Mouse (Mus musculus) mesoderm, embryonic 11.5 days (tissue): ENCODE results near the gene Zbtb34.

Experiments
- DNase-seq: peaks from one replicate; pipeline ENCODE4 v3.0.0-alpha.2; 2012; ENCODE audit warnings: low read depth, low spot score

Zbtb34 gene

DNA sequence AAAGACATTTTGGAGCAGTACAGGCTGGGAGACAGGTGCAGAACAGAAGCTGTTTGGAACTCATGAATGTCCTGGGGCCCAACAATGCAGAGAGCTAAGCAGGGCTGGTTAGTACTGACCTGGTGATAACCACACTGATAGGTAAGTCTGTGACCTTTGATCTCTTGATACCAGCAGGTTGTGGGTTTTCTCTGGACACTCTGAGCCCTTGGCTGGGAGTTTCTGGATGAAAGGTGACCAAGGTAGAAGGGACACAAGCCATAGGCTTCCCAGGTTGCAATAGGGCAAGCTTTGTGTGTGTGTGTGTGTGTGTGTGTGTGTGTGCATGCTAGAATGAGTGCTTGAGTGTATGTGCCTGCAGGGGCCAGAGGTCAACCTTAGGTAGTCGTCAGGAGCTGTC is 15.7 kb upstream of the Zbtb34 start:
- no peak for DNase-seq

DNA sequence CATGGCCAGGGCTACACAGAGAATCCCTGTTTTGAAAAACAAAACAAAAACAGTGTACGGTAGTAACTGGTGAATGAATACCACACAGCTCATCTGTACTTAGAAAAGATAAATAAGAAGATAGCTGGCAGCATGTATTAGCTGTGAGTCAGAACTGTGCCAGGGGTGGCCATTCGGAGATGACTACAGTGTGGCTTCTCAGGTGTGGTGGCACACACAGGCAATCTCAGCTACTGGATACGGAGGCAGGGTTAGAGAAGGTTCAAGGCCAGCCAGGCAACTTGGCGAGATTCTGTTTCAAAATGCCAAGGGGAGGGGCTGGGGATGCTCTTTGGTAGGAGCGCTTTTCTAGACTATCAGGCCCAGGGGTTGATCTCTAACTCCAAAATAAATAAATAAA is 14.6 kb upstream of the Zbtb34 start:
- no peak for DNase-seq

DNA sequence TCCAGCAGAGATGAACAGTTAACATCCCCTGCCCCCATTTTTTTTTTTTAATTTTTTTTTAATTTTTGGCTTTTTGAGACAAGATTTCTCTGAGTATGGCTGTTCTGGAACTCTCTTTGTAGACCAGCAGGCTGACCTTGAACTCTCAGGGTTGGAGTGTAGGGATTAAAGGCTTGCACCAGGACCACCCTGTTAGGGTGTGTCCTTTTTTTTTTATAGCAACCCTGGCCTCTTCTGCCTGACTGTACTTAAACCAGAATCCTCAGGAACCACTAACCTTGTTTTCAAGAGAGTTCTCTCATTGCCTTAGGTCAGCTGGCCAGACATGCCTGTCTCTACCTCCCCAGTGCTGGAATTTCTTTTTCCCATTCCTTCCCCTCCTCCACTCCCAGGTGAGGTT is 13.7 kb upstream of the Zbtb34 start:
- DNase-seq: no peak

DNA sequence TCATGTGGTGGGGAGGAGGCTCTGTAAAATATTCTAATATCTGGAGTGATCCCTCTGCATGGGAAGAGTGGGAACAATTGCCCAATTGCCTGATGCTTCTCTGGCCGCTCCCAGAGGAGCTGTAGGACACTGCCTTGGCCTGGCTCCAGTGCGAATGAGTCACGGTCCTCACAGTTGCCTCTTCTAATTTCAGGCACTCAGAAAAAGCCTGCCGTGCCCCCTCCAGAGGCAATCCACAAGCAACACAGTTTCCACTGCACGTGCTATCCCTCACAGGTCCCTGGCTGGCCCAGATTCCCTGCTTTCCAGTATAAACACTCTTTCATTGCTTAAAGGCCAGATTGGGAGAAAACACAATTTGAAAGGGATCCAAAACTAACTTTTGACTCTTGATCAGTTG is 13.2 kb upstream of the Zbtb34 start:
- DNase-seq: no peak

GRCm38 (mm10) chr2:33442701-33443100 is 11.6 kb upstream of the Zbtb34 start:
- no peak for DNase-seq

DNA sequence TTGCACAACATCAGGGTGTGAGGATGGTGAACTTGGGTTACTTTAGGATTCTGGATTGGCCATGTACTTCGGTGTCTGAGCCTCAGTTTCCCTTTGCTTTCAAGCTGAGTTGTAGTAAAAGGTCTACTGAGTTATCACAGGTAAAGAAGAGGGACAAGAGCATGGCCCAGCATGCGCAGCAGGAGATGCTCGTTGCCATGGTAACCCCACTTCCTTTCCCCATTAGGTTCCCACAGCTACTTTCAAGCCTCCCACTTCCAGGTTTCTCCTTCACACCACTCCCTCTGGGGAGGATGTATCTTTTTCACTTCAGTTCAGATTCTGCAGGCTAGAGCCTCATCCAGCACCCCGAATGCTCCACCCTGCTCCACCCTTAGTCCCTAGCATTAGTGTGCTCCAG is 9.8 kb upstream of the Zbtb34 start:
- DNase-seq: peak; percentile 38

- DNase-seq: no peak
These were observed 9.0 kb upstream of the Zbtb34 start for GRCm38 (mm10) chr2:33439980-33440670.

DNA sequence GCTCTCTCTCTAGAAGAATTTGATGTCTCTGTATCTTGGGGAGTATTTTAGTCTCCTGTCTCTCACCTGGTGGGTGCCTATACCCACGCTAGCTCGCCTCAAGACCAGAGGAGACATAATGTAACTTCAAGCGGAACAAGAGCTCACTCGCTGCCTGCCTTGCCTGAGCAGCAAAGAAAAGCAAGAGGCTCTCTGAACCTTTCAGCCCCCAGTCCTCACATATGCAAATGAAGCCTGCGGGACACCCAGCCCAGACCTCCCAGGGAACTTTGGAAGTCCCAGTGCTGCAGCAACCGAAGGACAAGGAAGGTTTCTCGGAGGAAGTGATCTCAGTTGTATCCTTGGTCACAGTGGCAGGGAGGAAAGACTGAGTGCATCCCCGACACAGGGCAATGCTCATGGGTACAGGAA is 8.4 kb upstream of the Zbtb34 start:
- DNase-seq: no peak

- DNase-seq: peak; percentile 68
These were observed 7.3 kb upstream of the Zbtb34 start for GRCm38 (mm10) chr2:33438377-33438776.

DNA sequence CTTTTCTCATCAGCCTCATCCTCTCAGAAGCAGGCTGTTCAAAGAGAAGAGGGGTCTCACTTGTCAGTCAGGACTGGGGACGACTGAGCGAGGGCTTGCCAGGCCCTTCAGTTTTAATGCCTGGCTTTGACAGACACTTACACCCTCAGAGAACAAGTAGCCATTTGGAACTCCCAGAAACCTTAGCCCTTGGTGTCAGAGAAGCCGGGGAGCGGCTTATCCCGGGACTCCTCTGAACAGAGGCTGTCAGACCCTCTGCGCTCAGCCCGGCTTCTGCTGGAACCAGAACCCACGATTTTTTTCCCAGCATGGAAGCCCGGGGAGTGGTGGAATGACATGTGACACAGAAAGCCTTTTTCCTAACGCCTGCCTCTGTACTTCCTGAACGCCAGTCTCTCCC is 6.1 kb upstream of the Zbtb34 start:
- DNase-seq: no peak

DNA sequence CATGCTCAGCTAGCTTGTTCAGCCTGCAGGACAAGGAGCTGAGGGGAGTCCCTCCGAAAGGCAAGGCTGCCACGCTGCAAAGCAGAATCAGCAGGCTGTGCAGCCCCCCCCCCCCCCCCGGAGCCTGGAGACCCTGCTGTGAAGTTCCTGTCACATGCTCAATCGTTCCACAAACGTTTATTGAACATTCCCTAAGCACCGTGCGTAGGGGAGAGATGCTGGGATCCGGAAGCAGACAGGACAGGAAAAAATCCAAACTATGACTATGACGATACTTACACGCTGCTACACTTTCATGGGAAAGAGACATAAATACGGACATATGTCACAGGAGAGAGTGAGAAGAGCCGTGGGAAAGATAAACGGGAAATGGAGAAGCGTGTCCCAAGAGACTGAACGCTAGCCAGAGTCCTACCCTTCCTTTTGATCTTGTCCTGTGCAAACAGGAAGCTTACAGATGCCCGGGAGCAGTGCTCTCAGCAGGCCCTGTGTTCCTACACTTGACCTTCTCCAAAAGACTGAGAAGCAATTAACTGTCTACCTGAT is 5.0 kb upstream of the Zbtb34 start:
- peak; percentile 46 for DNase-seq

GRCm38 (mm10) chr2:33435036-33435650 is 4.0 kb upstream of the Zbtb34 start:
- DNase-seq: no peak

DNA sequence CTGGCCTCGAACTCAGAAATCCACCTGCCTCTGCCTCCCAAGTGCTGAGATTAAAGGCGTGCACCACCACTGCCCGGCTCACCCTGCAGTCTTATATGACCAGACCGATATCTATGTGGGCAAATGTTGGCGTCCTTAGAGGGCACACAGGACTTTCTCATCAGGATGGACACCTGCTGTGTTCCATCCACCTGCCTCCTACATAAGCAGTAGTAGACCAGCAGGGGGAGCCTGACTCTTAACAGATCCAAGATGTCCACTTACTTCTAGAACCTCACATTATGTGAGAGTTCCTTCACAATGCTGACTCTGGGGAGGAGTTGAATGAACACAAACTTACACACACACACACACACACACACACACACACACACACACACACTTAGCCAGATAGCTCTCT is 1.8 kb upstream of the Zbtb34 start:
- DNase-seq: peak; percentile 66

DNA sequence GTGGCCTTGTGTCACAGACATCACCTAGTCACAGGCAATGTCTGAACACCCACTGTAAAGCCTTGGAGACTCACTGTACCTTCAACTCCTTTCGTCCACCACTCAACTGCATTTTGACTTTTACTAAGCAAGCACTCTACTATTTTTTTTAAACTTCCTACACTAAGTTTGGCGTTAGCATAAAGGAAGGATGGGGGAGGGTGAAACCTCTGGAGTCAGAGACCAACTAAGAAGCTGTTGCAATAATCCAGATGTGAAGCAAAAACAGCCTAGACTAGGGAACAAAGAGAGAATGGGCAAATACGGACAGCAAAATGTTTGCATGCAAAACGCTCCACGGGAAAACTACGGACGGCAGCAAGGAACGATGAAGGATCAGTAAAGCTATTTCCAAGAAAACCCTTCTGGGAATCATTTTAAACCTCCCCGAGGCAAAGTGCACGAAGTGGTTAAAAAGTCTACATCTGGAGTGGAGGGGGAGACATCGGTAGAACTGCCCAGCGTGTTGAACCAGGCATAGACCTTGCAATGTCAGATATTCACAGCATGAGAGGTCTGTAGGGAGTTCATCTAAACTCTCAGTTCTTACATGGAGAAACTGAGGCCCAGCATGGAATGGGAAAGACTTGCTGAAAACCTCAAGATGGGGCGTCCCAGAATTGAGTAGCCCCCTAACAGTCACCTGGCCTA is 898 bp downstream of the Zbtb34 start:
- DNase-seq: no peak

DNA sequence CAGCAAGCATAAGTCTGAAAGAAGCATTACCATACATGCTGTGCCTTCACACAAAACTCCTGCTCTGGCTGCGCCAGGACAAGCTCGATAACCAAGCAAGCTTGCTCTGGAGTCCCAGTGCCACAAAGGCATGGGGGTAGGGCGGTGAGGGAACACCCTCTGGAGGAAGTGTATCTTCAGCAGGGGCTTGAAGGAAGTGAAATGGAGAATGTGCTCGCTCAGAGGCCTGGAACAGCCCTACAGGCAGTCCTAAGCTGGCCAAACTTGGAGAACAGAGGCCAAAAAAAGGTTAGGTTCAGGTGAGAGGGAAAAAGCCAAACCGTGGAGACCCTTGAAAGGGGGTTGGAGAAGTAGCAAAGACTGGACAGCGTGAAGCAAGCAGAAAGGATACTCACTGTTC is 1.8 kb downstream of the Zbtb34 start:
- no peak for DNase-seq

GRCm38 (mm10) chr2:33426640-33427398 is 4.3 kb downstream of the Zbtb34 start:
- DNase-seq: no peak

DNA sequence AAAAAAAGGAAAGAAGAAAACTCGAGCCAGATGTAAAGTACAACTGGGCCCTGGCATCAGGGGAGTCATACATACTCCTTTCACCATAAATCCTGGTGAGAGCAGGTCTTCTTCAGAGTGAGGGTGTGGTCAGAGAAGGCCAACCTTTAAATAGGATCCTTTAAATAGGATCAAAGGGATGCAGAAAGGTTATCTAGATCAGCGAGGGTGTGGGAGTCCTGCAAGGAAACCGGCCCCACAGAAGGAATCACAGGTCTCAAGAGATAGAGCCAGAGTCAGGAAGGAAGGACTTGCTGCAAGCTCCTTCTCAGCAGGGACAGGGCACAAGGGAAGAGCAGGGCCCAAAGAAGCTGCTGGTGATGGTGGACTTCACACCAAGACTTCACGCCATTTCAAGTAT is 13.7 kb downstream of the Zbtb34 start:
- DNase-seq: no peak

GRCm38 (mm10) chr2:33414019-33414418 is 17.1 kb downstream of the Zbtb34 start:
- no peak for DNase-seq

DNA sequence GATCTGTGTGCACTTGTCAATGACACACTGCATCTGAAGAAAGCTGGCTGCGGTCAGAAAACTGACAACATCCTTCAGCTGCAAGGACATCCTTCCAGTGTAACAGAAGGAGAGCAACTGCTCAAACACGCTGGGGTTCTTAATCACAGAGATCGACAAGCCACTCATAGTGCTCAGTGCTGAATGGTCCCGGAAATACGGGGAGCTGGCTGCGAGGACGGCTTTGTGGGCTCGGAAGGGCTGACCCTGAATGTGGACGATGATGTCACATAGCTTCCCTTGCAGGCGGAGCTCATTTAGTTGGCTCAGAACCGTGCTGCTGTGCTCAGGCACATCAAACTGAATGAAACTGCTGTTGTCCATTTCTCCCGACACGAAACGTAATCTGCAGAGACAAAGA is 19.0 kb downstream of the Zbtb34 start:
- no peak for DNase-seq

GRCm38 (mm10) chr2:33403511-33404003 is 27.6 kb downstream of the Zbtb34 start:
- no peak for DNase-seq

DNA sequence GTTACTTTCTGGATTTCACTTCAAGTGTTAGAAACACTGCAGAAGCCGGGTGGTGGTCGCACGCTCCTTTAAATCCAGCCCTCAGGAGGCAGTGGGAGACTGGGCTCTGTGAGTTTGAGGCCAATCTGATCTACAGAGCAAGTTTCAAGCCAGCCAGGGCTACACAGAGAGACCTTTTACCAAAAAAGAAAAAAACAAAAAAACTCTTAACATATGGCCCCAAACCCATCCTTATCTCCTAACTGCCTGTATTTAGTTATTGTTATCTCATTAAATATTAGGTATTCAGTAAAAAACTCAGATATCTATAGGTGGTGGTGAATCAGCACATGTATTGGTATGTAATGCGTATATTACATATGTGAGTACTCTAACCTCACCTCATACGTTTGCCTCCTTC is 28.5 kb downstream of the Zbtb34 start:
- no peak for DNase-seq

DNA sequence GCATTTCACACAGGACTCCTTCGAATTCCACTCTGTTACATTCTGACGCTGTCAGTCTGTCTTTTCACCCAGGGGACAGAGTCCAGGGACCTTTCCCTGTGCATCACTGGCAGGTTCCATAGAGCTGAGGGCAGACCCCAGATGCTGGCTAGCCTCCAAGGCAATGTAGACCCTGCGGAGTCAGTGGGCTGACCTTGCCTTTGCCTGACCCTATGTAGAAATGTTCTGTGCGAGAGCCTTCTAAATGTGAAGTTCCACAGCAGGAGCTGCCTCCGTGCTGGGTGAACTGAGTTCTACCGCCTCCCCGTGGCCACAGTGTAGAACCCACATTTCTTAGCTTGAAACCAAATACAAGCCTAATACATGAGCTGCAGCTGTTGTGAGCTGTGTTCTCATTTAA is 28.9 kb downstream of the Zbtb34 start:
- peak; percentile 61 for DNase-seq
